Mouse (Mus musculus) neural tube, embryonic 12.5 days (tissue): ENCODE results near the gene 5730409E04Rik. TPM values are rescaled to one million over a fixed set of nuclear protein-coding genes. Genes with fewer than 3 reads are reported as not detected.

Experiments
- ATAC-seq: fragments of 200-750 bp; cut with Nextera tagmentation; 2 replicates; pipeline ENCODE4 v1.8.0; 2017; ENCODE audit warnings: low read depth, mild to moderate bottlenecking, moderate TSS enrichment, moderate library complexity; ENCODE audit not compliant: low FRiP score
- H3K27ac ChIP-seq: fragments of 300-500 bp; sonication (generic); 2 replicates; pipeline ENCODE4 v1.5.1; 2016
- H3K27me3 ChIP-seq: fragments of 300-500 bp; sonication (generic); replicated peaks from 2 replicates; pipeline ENCODE4 v1.6.1; 2016; ENCODE audit warnings: mild to moderate bottlenecking
- H3K36me3 ChIP-seq: fragments of 300-500 bp; sonication (generic); 2 replicates; pipeline ENCODE4 v1.6.1; 2016; ENCODE audit warnings: mild to moderate bottlenecking
- H3K4me1 ChIP-seq: fragments of 300-500 bp; sonication (generic); 2 replicates; pipeline ENCODE4 v1.6.1; 2016
- H3K4me2 ChIP-seq: fragments of 300-500 bp; sonication (generic); replicated peaks from 2 replicates; pipeline ENCODE4 v1.6.1; 2016; ENCODE audit warnings: mild to moderate bottlenecking
- H3K4me3 ChIP-seq: fragments of 300-500 bp; sonication (generic); 2 replicates; pipeline ENCODE4 v1.5.1; 2016
- H3K9ac ChIP-seq: fragments of 300-500 bp; sonication (generic); 2 replicates; pipeline ENCODE4 v1.6.1; 2016; ENCODE audit warnings: mild to moderate bottlenecking
- H3K9me3 ChIP-seq: fragments of 300-500 bp; sonication (generic); 2 replicates; pipeline ENCODE4 v1.6.1; 2016; ENCODE audit warnings: mild to moderate bottlenecking
- WGBS: fragments of 180-500 bp; shearing (Covaris S2); methylation state at CpG from one replicate; pipeline ENCODE4 v1.1.7; 2016; 5-methylcytosine and 5-hydroxymethylcytosine counted together
- polyA plus RNA-seq: library from polyadenylated mRNA; unstranded; fragments of >200 nt; fragmentation: Nextera tagmentation; extraction: Ambion mirVana; gene quantifications from 2 replicates; pipeline ENCODE4 v1.2.1, GENCODE M21; 2016

5730409E04Rik gene
- polyA plus RNA-seq, 1 experiment from 2014 or later, result 2.2 TPM

DNA sequence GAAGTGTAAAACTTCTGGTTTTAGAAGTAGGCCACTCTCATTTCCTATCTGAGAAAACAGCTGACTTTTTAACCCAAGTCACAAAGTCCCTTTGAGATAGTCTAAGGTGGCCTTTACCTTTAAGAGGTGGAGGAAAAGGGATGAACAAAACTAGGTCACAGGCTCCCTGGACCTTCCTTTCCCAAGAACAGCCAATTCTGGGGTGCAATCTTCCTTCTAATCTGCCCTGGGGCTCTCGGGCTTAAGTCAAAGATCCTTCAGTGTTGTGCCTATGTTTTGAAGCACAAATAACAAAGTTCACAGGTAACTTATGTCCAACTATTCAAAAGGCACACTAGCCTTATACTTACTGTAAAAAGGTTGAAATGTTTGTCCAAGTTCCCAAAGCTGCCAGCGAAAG is 5.5 kb upstream of the 5730409E04Rik start:
- Histone ChIP-seq H3K27ac (no peak overlapping the region), H3K4me2 (no peak overlapping the region), H3K36me3 (no peaks in the 10 kb centered on the region), H3K4me1 (peaks cover 9% of the 10 kb centered on the region), H3K27me3 (peaks cover 14% of the 10 kb centered on the region), H3K9me3 (no peaks in the 10 kb centered on the region), H3K4me3 (no peak overlapping the region), H3K9ac (no peak overlapping the region)
- 86% methylated on average over 2 of the region's 2 CpGs for whole genome bisulfite sequencing
- no peak for ATAC-seq

DNA sequence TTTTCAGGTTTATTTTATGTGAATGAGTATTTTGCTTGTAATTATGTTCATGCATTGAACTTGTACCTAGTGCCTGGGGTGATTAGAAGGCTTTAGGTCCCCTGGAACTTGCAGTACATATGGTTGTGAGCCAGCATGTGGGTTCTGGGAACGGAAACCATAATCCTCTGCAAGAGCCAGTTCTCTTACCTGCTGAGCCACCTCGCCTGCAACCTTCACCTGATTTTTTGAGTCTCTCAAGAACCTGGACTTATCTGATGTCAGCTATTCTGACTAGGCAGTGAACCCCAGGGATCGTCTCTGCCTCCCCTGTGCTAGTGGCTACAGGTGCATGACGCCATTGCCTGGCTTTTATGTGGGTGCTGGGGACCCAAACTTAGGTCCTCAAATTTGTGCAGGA is 3.9 kb upstream of the 5730409E04Rik start:
- 89% methylated on average over 4 of the region's 4 CpGs for WGBS

DNA sequence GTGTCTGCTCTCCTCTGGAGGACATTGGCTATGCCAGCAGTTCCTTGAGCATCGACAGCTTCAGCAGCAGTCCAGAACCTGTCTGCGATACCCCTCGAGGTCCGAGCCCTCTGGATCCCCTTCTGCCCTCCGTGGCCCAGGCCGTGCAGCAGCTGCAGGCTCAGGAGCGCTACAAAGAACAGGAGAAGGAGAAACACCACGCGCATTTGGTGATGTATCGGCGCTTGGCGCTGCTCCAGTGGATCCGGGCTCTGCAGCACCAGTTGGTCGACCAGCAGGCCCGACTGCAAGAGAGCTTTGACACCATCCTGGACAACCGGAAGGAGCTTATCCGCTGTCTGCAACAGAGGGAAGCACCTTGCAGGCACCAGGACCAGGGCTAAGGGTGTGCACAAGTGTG is 2.4 kb downstream of the 5730409E04Rik start:
- no peaks in the 10 kb centered on the region for H3K36me3 ChIP-seq
- no peak overlapping the region for H3K4me2 ChIP-seq
- H3K9ac ChIP-seq, result no peak overlapping the region
- no peaks in the 10 kb centered on the region; the same call in 1 of the 2 replicates for H3K27me3 ChIP-seq
- WGBS, result 90% methylated on average over 17 of the region's 17 CpGs
- H3K4me3 ChIP-seq, result no peak overlapping the region
- no peak for ATAC-seq
- H3K4me1 ChIP-seq, result peaks cover 8% of the 10 kb centered on the region; the same call in 1 of the 2 replicates
- H3K27ac ChIP-seq, result no peak overlapping the region
- no peaks in the 10 kb centered on the region for H3K9me3 ChIP-seq

More for the DNA sequence above, 3.9 kb upstream of the 5730409E04Rik start:
- no peak overlapping the region for H3K27ac ChIP-seq
- peaks cover 16% of the 10 kb centered on the region for H3K4me1 ChIP-seq
- no peak overlapping the region for H3K4me2 ChIP-seq
- no peak overlapping the region for H3K9ac ChIP-seq
- peaks cover 14% of the 10 kb centered on the region; the same call in 1 of the 2 replicates for H3K27me3 ChIP-seq
- ATAC-seq, result no peak
- no peaks in the 10 kb centered on the region for H3K36me3 ChIP-seq
- no peaks in the 10 kb centered on the region for H3K9me3 ChIP-seq
- H3K4me3 ChIP-seq, result no peak overlapping the region

DNA sequence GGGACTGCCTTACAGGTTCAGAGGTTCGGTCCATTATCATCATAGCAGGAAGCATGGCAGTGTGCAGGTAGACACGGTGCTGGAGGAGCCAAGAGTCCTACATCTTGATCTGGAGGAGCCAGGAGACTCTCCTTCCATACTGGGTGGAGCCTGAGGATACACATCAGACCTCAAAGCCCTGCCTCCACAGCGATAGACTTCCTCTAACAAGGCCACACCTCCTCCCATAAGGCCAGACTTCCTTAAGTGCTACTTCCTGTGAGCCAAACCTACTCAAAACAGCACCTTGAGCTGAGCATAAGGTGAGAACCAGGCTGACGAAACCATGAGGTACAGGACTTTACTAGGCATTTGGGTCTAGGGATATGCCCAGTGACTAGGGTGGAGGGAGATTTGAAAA is 6.7 kb downstream of the 5730409E04Rik start:
- Histone ChIP-seq H3K36me3 (no peaks in the 10 kb centered on the region), H3K9me3 (no peaks in the 10 kb centered on the region), H3K4me1 (peaks cover 11% of the 10 kb centered on the region; the same call in 1 of the 2 replicates), H3K27ac (no peak overlapping the region), H3K9ac (no peak overlapping the region), H3K4me2 (no peak overlapping the region), H3K4me3 (no peak overlapping the region), H3K27me3 (peaks cover 2% of the 10 kb centered on the region; the same call in 1 of the 2 replicates)
- no peak for ATAC-seq
- WGBS, result 85% methylated on average over 4 of the region's 4 CpGs

DNA sequence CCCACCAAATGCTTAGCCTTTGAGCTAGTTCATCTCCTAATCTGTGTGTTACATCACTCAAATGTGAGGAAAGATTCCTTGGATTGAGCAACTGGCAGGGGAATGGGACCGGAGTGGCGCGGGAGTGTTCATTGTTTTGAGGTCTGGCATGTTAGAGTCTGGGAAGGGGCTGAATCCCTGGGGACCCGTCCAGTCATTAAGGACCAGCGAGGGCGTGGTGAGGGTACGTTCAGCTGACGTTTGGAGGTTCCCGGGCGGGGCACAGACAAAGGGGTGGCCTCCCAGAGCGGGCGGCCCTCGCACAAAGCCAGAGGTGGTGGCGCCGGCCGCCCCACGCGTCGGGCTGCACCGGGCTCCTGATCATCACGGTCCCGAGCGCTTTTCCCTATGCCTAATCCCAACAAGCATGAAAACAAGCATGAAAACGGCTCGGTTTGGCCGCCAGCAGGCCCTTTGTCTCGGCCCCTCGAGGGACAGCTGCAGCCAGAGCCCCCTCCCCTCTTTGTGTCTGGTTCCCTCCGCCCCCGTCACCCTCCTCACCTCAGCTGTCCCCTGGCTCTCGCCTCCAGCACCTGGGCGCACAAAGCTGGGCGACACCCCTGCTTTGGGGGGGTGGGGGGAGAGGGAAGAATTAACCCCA is 10.2 kb downstream of the 5730409E04Rik start:
- H3K27me3 ChIP-seq, result peaks cover 6% of the 10 kb centered on the region; the same call in 1 of the 2 replicates

DNA sequence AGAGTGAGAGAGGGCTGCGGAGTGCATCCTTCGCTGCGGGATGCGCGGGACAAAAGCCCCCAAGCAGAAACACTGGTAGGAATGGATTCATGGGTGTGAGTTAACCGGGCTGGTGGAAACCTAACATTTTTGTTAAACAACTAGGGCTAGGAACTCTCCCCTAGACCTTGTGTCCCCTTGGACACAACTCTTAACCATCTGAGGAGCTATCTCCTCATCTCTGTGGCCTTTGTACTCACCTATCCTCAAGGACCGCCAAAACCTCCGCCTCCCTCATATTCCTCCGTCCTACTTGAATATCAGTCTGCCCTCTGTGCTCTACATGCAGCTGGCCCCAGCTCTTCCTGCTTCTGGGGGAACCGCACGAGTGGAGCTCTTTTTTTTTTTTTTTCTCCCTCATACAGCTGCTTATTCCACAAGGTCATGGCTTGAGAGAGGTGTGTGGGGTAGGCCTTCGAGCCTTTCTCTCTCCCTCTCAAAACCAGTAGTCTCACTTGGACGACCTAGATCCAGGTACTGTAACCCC is 10.8 kb downstream of the 5730409E04Rik start:
- Histone ChIP-seq H3K36me3 (no peaks in the 10 kb centered on the region), H3K9ac (peak overlapping the region; percentile 55), H3K4me1 (peaks cover 11% of the 10 kb centered on the region; the same call in 1 of the 2 replicates), H3K4me2 (peak overlapping the region; percentile 65), H3K27me3 (peaks cover 6% of the 10 kb centered on the region; the same call in 1 of the 2 replicates), H3K9me3 (no peaks in the 10 kb centered on the region), H3K4me3 (peak overlapping the region; percentile 27), H3K27ac (peak overlapping the region; percentile 67; the same call in 1 of the 2 replicates)
- 23% methylated on average over 13 of the region's 13 CpGs for WGBS
- peak; percentile 30; the same call in 1 of the 2 replicates for ATAC-seq

More for the DNA sequence above, 10.2 kb downstream of the 5730409E04Rik start:
- Histone ChIP-seq H3K9ac (peak overlapping the region; percentile 55), H3K27ac (peak overlapping the region; percentile 67; the same call in 1 of the 2 replicates), H3K4me1 (peaks cover 11% of the 10 kb centered on the region; the same call in 1 of the 2 replicates), H3K9me3 (no peaks in the 10 kb centered on the region), H3K36me3 (no peaks in the 10 kb centered on the region), H3K4me3 (peak overlapping the region; percentile 27), H3K4me2 (peak overlapping the region; percentile 65)
- 1% methylated on average over 33 of the region's 33 CpGs for WGBS
- peak; percentile 86 for ATAC-seq

DNA sequence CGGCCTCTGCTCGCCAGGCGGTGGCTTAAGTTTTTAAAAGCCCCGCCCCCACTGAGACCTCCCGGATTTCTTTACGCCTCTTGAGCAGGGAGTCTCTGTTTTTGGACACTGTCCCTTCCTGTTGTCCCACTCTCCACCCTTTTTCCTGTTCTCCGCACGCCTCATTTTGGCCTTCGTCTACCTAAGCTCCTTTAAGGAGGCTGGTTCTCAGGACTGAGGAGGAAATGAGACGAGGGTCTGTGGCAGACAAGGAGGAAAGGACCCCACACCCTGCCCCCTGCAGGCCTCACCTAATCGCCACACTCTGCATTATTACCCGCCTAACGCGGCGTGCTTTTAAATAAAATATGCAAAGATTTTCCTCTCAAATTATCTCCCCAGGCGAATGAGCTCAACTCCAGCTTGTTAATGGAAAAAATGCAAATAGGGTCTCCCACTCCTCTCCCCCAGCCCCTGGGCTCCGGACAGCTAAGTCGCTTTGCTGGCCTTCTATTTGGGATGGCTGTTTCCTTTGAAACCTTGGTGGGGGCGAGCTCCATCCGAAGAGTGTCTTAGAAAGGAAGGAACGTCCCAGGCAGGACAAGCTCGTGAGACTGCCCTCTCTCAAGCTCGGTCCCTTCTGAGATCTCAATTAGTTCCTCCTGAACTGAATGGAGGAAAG is 17.5 kb downstream of the 5730409E04Rik start:
- peak overlapping the region; percentile 49 for H3K4me2 ChIP-seq
- no peak for ATAC-seq
- peaks cover 3% of the 10 kb centered on the region; the same call in 1 of the 2 replicates for H3K27me3 ChIP-seq
- 0 out of 2 replicates have a peak overlapping the region, but pooled peaks have one; percentile 13 for H3K9ac ChIP-seq
- 3% methylated on average over 23 of the region's 23 CpGs for whole genome bisulfite sequencing
- H3K9me3 ChIP-seq, result no peaks in the 10 kb centered on the region
- no peaks in the 10 kb centered on the region for H3K36me3 ChIP-seq
- peaks cover 9% of the 10 kb centered on the region for H3K4me1 ChIP-seq
- H3K4me3 ChIP-seq, result 0 out of 2 replicates have a peak overlapping the region, but pooled peaks have one; percentile 11
- no peak overlapping the region for H3K27ac ChIP-seq

DNA sequence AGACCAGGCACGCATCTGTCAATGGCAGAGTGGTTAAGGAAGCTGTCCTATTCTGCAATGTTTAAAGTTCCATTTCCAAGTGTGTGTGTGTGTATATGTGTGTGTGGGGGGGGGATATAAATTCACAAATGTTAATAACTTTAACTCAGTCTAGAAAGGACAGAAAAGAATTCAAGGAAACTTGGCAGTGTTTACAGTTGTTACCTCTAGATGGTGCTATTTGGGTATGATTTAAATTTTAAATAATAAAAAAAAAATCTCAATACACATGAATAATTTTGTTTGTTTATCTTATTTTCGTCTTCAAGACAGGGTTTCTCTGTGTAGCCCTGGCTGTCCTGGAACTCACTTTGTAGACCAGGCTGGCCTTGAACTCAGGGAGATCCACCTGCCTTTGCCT is 22.3 kb downstream of the 5730409E04Rik start:
- WGBS, result 51% methylated on average over 2 of the region's 2 CpGs
- Histone ChIP-seq H3K4me3 (no peak overlapping the region), H3K27ac (no peak overlapping the region), H3K4me2 (no peak overlapping the region), H3K4me1 (peaks cover 6% of the 10 kb centered on the region), H3K9me3 (no peaks in the 10 kb centered on the region), H3K9ac (no peak overlapping the region), H3K36me3 (no peaks in the 10 kb centered on the region), H3K27me3 (no peaks in the 10 kb centered on the region; the same call in 1 of the 2 replicates)
- ATAC-seq, result no peak

DNA sequence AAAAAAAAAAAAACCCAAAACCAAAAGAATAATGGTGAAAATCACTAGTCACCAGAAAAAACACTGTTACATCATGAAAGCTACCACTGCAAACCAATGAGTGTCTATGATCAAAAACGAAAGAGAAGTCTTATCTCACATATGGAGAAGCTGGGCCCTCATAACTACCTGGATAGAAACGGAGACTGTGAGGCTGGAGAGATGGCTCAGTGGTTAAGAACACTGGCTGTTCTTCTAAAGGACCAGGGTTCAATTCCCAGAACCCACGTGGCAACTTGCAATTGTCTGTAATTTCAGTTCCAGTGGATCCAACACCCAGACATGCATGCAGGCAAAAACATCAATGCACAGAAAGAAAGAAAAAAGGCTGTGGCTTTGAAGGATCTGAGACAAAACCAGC is 23.1 kb downstream of the 5730409E04Rik start:
- H3K4me3 ChIP-seq, result no peak overlapping the region
- WGBS, result 70% methylated on average over 3 of the region's 3 CpGs
- H3K4me1 ChIP-seq, result no peaks in the 10 kb centered on the region
- H3K4me2 ChIP-seq, result no peak overlapping the region
- no peak overlapping the region for H3K9ac ChIP-seq
- no peak for ATAC-seq
- H3K9me3 ChIP-seq, result no peaks in the 10 kb centered on the region
- no peak overlapping the region for H3K27ac ChIP-seq
- no peaks in the 10 kb centered on the region; the same call in none of the 2 replicates for H3K27me3 ChIP-seq
- H3K36me3 ChIP-seq, result no peaks in the 10 kb centered on the region

DNA sequence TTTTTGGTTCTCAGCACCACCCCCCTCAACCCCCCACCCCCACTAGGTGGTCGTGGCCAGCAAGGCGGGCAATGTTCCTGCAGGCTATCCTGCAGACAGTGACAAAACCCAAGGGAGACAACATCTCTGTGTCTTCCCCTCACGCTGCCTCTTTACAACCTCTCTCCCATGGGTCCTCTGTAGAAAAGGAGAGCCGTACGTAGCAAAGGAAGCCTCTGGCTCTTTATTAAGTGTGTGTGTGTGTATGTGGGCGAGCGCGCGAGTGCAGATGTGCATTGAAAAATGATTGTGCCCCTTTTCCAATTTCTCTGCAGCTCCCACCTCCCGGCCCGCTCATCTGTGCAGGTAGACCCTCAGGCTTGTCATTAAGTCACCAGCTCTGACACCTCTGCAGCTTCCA is 26.7 kb downstream of the 5730409E04Rik start:
- no peak for ATAC-seq
- Histone ChIP-seq H3K4me3 (no peak overlapping the region), H3K36me3 (no peaks in the 10 kb centered on the region), H3K9ac (no peak overlapping the region), H3K27ac (no peak overlapping the region), H3K9me3 (no peaks in the 10 kb centered on the region), H3K27me3 (no peaks in the 10 kb centered on the region; the same call in none of the 2 replicates), H3K4me1 (no peaks in the 10 kb centered on the region), H3K4me2 (peak overlapping the region; percentile 24; the same call in 1 of the 2 replicates)
- WGBS, result 26% methylated on average over 11 of the region's 11 CpGs

DNA sequence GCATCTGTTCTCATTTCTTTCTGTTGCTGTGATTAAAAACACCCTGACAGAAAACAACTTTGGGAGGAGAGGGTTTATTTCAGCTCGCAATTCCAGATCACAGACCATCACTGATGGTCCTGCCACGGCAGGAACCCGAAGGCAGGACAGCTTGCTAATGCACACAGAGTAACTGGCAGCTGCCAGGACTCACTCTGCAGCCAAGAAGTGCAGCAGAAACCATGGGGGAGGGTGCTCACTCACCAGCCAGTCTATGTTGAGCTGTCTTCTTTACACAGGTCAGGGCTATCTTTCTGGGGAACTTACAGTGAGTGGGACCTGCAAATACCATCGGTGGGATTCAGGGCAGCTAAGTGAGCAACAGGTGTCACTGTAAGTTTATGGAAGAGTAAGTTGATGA is 27.8 kb downstream of the 5730409E04Rik start:
- Histone ChIP-seq H3K4me3 (no peak overlapping the region), H3K4me2 (no peak overlapping the region), H3K27me3 (no peaks in the 10 kb centered on the region; the same call in none of the 2 replicates), H3K4me1 (no peaks in the 10 kb centered on the region), H3K9ac (no peak overlapping the region), H3K9me3 (no peaks in the 10 kb centered on the region), H3K36me3 (no peaks in the 10 kb centered on the region), H3K27ac (no peak overlapping the region)
- no peak for ATAC-seq
- 81% methylated on average over 4 of the region's 4 CpGs for WGBS

DNA sequence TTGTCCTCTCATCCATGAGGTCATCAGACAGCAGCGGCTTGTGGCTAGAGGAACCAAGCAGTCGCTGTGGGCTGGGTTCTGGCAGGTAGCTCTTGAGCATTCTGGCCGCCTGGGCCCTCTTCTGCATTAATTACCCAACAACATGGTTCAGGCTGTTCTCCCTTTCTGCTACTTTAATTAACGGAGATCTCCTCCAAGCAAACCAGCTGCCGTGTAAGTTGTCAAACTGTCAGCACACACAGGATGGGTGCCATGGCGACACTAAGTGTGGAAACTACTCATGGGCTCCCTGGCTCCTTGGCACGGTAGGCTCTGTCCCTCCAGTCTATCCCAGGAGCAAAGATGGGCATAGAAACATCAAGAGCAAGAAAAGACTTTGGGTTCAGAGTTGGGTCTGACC is 29.7 kb downstream of the 5730409E04Rik start:
- H3K27ac ChIP-seq, result no peak overlapping the region
- H3K9me3 ChIP-seq, result no peaks in the 10 kb centered on the region
- no peak overlapping the region for H3K9ac ChIP-seq
- no peaks in the 10 kb centered on the region for H3K36me3 ChIP-seq
- ATAC-seq, result no peak
- no peaks in the 10 kb centered on the region; the same call in none of the 2 replicates for H3K27me3 ChIP-seq
- WGBS, result 71% methylated on average over 7 of the region's 7 CpGs
- H3K4me3 ChIP-seq, result no peak overlapping the region
- H3K4me2 ChIP-seq, result no peak overlapping the region
- peaks cover under 1% of the 10 kb centered on the region; the same call in 1 of the 2 replicates for H3K4me1 ChIP-seq
